Mouse (Mus musculus) spleen, postnatal 4 days (tissue): ENCODE measurements around the gene Pus7l.

Experiments
- DNase-seq, 2 experiments: peaks; one replicate each; pipeline ENCODE4 v3.0.0; 2022; ENCODE audit warnings: low spot score in 2 of 2

Pus7l gene

GRCm38 (mm10) chr15:94477287-94477686 is 66.1 kb downstream of the Pus7l start:
- DNase-seq: no peak

GRCm38 (mm10) chr15:94475975-94476374 is 67.4 kb downstream of the Pus7l start:
- no peak for DNase-seq
